Mouse (Mus musculus): Measurements from ENCODE around the gene Zc3hav1l. TPM values are rescaled to one million over a fixed set of nuclear protein-coding genes. Genes with fewer than 3 reads are reported as not detected.
A peak's percentile ranks its signal among the peaks of the same experiment; 100 is the strongest.

Zc3hav1l gene
- polyA plus RNA-seq, 1 experiment from 2014 or later: 12.6 TPM

GRCm38 (mm10) chr6:38320621-38321020, 21.6 kb upstream of the Zc3hav1l start:
- Histone ChIP-seq H3K9me3 (no peaks in the 10 kb centered on the region), H3K27ac (no peak overlapping the region), H3K4me2 (no peak overlapping the region), H3K27me3 (no peaks in the 10 kb centered on the region), H3K9ac (no peak overlapping the region), H3K4me1 (no peaks in the 10 kb centered on the region), H3K36me3 (replicated peaks) (no peaks in the 10 kb centered on the region), H3K4me3 (replicated peaks) (no peak overlapping the region)
- ATAC-seq (ENCODE audit: low FRiP score): no peak
- WGBS: 95% methylated on average over 9 of the region's 9 CpGs

DNA sequence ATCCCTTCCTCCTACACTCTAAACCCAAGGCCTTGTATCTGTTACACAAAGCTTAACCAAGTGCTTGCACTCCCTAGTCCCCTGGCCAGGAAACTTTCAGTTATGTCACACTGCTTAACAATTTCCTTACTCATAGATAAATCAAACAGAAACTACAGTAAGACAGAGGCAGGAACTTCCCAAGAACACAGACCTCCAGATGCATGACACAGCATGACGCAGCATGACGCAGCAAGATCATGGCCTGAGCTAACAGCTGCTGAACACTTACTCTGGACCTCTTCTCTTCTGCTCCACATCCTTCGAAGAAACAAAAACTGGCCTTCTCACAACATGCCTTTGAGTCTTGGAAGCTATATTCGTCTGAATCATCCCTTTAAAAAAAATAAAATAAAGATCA, 17.0 kb upstream of the Zc3hav1l start:
- Histone ChIP-seq H3K4me2 (no peak overlapping the region), H3K27ac (no peak overlapping the region), H3K36me3 (replicated peaks) (no peaks in the 10 kb centered on the region), H3K4me3 (replicated peaks) (no peak overlapping the region), H3K27me3 (no peaks in the 10 kb centered on the region), H3K4me1 (no peaks in the 10 kb centered on the region), H3K9me3 (no peaks in the 10 kb centered on the region), H3K9ac (no peak overlapping the region)
- 85% methylated on average over 4 of the region's 4 CpGs for WGBS
- ATAC-seq (ENCODE audit: low FRiP score): no peak

DNA sequence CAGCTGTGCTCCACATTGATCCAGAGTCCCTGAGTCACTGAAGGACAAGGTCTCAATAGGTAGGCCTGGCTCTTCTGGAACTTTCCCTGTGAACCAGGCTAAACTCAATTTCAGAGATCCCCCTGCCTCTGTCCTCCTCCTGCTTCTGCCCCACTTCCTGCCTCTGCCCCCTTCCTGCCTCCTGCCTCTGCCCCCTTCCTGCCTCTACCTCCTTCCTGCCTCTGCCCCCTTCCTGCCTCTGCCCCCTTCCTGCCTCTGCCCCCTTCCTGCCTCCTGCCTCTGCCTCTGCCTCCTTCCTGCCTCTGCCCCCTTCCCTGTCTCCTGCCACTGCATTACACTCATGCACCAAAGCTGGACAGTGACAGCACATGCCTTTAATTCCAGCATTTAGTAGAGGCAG, 10.7 kb upstream of the Zc3hav1l start:
- Histone ChIP-seq H3K27me3 (no peaks in the 10 kb centered on the region), H3K9ac (no peak overlapping the region), H3K4me2 (no peak overlapping the region), H3K27ac (no peak overlapping the region), H3K4me1 (no peaks in the 10 kb centered on the region), H3K36me3 (replicated peaks) (no peaks in the 10 kb centered on the region), H3K4me3 (replicated peaks) (no peak overlapping the region), H3K9me3 (0 out of 2 replicates have a peak, but pooled peaks cover 2% of the 10 kb centered on the region)
- ATAC-seq (ENCODE audit: low FRiP score): no peak

DNA sequence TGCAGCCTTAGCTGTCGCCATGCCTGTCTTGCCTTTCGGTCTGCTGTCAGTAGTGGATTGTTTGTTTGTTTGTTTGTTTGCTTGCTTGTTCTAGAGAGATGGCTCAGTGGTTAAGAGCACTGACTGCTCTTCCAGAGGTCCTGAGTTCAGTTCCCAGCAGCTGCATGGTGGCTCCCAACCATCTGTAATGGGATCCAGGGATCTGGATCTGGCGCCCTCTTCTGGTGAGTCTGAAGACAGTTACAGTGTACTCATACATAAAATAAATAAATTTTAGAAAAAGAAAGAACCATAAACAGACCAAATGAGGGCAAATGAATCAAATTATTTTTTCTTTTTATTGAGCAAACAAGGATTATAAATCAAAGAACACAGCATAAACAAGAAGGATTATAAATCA, 5.9 kb upstream of the Zc3hav1l start:
- no peaks in the 10 kb centered on the region for H3K36me3 ChIP-seq (replicated peaks)
- no peak for ATAC-seq (ENCODE audit: low FRiP score)
- H3K9me3 ChIP-seq: 0 out of 2 replicates have a peak, but pooled peaks cover 6% of the 10 kb centered on the region
- no peak overlapping the region for H3K27ac ChIP-seq
- no peaks in the 10 kb centered on the region for H3K4me1 ChIP-seq
- no peak overlapping the region for H3K4me3 ChIP-seq (replicated peaks)
- H3K9ac ChIP-seq: no peak overlapping the region
- no peak overlapping the region for H3K4me2 ChIP-seq
- H3K27me3 ChIP-seq: no peaks in the 10 kb centered on the region
- 68% methylated on average over 3 of the region's 3 CpGs for whole genome bisulfite sequencing

DNA sequence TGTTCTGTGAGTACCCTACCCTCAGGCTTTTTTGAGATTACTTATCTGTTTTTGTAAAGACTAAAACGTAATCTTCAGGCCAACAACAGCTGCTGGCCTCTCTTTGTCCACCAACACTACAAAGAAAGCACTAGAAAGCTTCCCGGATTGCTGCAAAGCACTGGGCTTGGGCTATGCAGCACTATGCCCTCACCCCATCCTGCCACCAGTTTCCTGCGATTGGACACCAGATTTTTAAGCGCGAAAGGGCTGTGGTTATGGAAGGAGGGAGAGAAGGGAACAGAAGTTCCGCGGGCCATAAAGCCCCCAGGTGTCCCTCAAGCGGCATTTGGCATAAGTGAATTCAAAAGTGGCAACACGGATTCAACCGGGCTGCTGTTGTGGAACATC, 818 bp downstream of the Zc3hav1l start:
- Histone ChIP-seq H3K9ac (peak overlapping the region; percentile 91), H3K27me3 (peaks cover 8% of the 10 kb centered on the region), H3K4me1 (peaks cover 16% of the 10 kb centered on the region), H3K36me3 (replicated peaks) (peaks cover 31% of the 10 kb centered on the region), H3K4me3 (replicated peaks) (peak overlapping the region; percentile 88), H3K4me2 (peak overlapping the region; percentile 74), H3K27ac (peak overlapping the region; percentile 96), H3K9me3 (no peaks in the 10 kb centered on the region)
- ATAC-seq (ENCODE audit: low FRiP score): peak; percentile 42; the same call in 1 of the 2 replicates
- WGBS: 0% methylated on average over 10 of the region's 10 CpGs

- Histone ChIP-seq H3K4me2 (peak overlapping the region; percentile 74), H3K4me3 (replicated peaks) (peak overlapping the region; percentile 88), H3K9me3 (no peaks in the 10 kb centered on the region), H3K4me1 (peaks cover 21% of the 10 kb centered on the region), H3K36me3 (replicated peaks) (peaks cover 35% of the 10 kb centered on the region), H3K9ac (peak overlapping the region; percentile 91), H3K27me3 (peaks cover 8% of the 10 kb centered on the region), H3K27ac (peak overlapping the region; percentile 96)
- WGBS: 44% methylated on average over 12 of the region's 12 CpGs
- no peak for ATAC-seq (ENCODE audit: low FRiP score)
Observed at GRCm38 (mm10) chr6:38297580-38298245, 1.3 kb downstream of the Zc3hav1l start.

DNA sequence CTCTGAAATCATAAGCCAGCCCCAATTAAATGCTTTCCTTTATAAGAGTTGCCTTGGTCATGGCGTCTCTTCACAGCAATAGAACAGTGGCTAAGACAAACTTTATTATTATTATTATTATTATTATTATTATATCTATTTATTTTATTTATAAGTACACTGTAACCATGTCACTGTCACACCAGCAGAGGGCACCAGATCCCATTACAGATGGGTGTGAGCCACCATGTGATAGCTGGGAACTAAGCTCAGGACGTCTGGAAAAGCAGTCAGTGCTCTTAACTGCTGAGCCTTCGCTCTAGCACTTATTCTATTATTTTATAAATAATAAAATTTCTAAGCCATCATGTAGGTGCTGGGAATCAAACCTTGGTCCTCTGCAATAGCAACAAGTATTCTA, 5.4 kb downstream of the Zc3hav1l start:
- Histone ChIP-seq H3K27me3 (peaks cover 18% of the 10 kb centered on the region), H3K36me3 (replicated peaks) (peaks cover 60% of the 10 kb centered on the region), H3K4me3 (replicated peaks) (no peak overlapping the region), H3K4me1 (peaks cover 19% of the 10 kb centered on the region), H3K9me3 (no peaks in the 10 kb centered on the region), H3K4me2 (no peak overlapping the region), H3K27ac (no peak overlapping the region), H3K9ac (no peak overlapping the region)
- 41% methylated on average over 3 of the region's 3 CpGs for WGBS
- no peak for ATAC-seq (ENCODE audit: low FRiP score)

DNA sequence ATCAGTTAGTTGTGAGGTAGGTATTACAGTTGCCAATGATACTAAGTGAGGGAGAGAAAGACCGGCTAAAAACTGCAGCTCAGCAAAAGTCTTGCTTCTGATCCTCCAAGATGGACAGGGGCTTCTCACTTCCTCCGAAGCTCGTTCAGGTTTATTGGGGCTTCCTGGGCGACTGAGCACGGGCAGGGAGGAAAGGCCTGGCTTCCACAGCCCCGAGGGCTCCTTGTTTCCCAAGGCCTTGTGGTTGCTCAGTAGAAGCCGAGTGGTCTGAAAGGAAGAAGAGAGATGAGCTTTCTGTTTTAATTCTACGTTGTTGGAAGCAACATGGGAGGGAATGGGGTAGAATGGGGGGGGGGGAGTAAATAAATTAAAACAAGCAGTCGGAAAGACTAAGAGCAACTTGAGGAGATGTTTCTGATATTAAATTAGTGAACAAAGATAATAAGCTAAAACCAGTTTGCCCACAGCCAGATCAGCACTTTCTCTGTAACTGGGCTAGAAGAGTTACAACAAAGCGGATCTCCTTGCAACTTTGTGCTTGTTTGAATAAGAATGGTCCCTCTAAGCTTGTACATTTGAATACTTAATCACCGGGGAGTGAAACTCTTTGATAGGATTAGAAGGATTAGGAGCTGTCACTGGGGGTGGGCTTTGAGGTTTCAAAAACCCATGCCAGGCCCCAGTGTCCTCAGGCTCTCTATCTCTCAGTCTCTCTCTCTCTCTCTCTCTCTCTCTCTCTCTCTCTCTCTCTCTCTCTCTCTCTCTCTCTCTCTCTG, 6.0 kb downstream of the Zc3hav1l start:
- Histone ChIP-seq H3K4me1 (peaks cover 17% of the 10 kb centered on the region), H3K9me3 (no peaks in the 10 kb centered on the region), H3K36me3 (replicated peaks) (peaks cover 65% of the 10 kb centered on the region), H3K27ac (peak overlapping the region; percentile 65), H3K9ac (0 out of 2 replicates have a peak overlapping the region, but pooled peaks have one; percentile 25), H3K4me2 (no peak overlapping the region), H3K4me3 (replicated peaks) (no peak overlapping the region), H3K27me3 (peaks cover 18% of the 10 kb centered on the region)
- WGBS: 17% methylated on average over 11 of the region's 11 CpGs
- peak; percentile 64 for ATAC-seq (ENCODE audit: low FRiP score)

- no peaks in the 10 kb centered on the region for H3K27me3 ChIP-seq
- peaks cover 44% of the 10 kb centered on the region for H3K36me3 ChIP-seq (replicated peaks)
- no peak overlapping the region for H3K27ac ChIP-seq
- H3K9me3 ChIP-seq: peaks cover 12% of the 10 kb centered on the region; the same call in 1 of the 2 replicates
- H3K4me3 ChIP-seq (replicated peaks): no peak overlapping the region
- H3K4me1 ChIP-seq: no peaks in the 10 kb centered on the region
- WGBS: 97% methylated on average over 19 of the region's 19 CpGs
- no peak overlapping the region for H3K4me2 ChIP-seq
- no peak for ATAC-seq (ENCODE audit: low FRiP score)
- no peak overlapping the region for H3K9ac ChIP-seq
Observed at GRCm38 (mm10) chr6:38284422-38284821, 14.6 kb downstream of the Zc3hav1l start.

GRCm38 (mm10) chr6:38264466-38264865, 34.6 kb downstream of the Zc3hav1l start:
- Histone ChIP-seq H3K27me3 (no peaks in the 10 kb centered on the region), H3K4me1 (no peaks in the 10 kb centered on the region), H3K36me3 (replicated peaks) (no peaks in the 10 kb centered on the region), H3K27ac (no peak overlapping the region), H3K4me2 (no peak overlapping the region), H3K4me3 (replicated peaks) (no peak overlapping the region), H3K9me3 (no peaks in the 10 kb centered on the region), H3K9ac (no peak overlapping the region)
- ATAC-seq (ENCODE audit: low FRiP score): no peak
- 75% methylated on average over 7 of the region's 7 CpGs for WGBS

- no peak overlapping the region for H3K4me3 ChIP-seq (replicated peaks)
- no peaks in the 10 kb centered on the region for H3K9me3 ChIP-seq
- H3K4me1 ChIP-seq: no peaks in the 10 kb centered on the region
- no peak overlapping the region for H3K9ac ChIP-seq
- no peak for ATAC-seq (ENCODE audit: low FRiP score)
- WGBS: 79% methylated on average over 5 of the region's 5 CpGs
- H3K27ac ChIP-seq: no peak overlapping the region
- no peaks in the 10 kb centered on the region for H3K36me3 ChIP-seq (replicated peaks)
- H3K27me3 ChIP-seq: no peaks in the 10 kb centered on the region
- no peak overlapping the region for H3K4me2 ChIP-seq
Observed at GRCm38 (mm10) chr6:38263393-38264159, 35.5 kb downstream of the Zc3hav1l start.

GRCm38 (mm10) chr6:38261877-38262276, 37.2 kb downstream of the Zc3hav1l start:
- ATAC-seq (ENCODE audit: low FRiP score): no peak
- Histone ChIP-seq H3K4me1 (no peaks in the 10 kb centered on the region), H3K9ac (no peak overlapping the region), H3K27me3 (no peaks in the 10 kb centered on the region), H3K27ac (no peak overlapping the region), H3K36me3 (replicated peaks) (no peaks in the 10 kb centered on the region), H3K4me3 (replicated peaks) (no peak overlapping the region), H3K9me3 (no peaks in the 10 kb centered on the region), H3K4me2 (no peak overlapping the region)
- WGBS: 69% methylated on average over 4 of the region's 4 CpGs
